Mouse (Mus musculus): Measurements from ENCODE around the gene Anxa8.

Anxa8 gene

GRCm38 (mm10) chr14:34085731-34086130, at the start of gene Anxa8:
TSS of gene Anxa8 (plus strand) at chr14:34085981.
- no peak for DNase-seq

GRCm38 (mm10) chr14:34041241-34041640, 44.5 kb upstream of the Anxa8 start:
- no peak for DNase-seq

DNA sequence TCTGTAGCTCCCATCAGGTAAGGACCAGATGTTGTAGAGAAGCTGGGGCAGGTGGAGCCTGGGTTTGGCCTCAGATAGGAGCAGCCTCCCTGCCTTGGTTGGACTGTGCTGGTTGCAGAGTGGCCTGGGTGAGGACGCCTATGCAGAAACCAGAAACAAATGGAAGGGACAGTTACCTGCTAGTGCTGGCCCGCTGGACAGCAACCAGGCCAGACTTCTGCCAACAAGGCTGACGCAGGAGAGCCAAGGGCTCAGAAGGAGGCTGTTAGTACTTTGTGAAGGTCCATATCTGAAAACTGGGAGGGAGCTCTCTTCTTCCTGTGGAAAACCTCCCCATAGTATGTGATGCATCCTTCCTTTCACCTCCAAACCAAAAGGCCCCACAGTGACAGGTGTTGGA, 42.4 kb upstream of the Anxa8 start:
- no peak for DNase-seq

DNA sequence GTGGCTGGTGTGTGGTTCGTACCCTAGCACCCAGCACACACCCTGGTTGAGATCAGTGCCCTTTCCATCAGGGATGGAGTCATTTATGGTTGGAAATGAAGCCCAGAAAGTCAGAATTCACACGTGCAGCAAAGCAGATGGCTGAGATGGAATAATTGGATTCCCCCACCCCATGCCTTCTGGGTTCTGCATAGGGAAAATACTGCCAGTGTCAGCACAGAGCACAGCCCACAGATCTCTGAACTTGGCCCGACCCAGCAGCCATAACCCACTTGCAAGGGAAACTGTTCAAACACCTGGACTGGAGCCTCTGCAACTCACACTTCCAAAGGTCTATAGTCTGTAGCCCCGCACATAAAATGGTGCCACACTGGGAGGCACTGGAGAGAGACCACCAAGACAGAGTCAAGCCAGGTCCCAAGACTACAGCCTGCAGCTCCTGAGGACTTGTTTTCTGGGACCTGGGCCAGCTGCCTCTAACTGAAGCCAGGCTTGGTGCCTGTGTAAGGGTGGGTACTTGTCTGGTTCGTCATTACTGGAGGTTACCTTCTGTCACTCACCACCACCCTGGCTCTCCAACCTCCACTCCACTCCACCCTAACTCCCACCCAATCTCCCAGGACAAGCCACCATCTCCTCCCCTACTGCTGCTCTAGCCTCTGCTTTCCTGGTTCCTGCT, 35.5 kb upstream of the Anxa8 start:
- no peak for DNase-seq

DNA sequence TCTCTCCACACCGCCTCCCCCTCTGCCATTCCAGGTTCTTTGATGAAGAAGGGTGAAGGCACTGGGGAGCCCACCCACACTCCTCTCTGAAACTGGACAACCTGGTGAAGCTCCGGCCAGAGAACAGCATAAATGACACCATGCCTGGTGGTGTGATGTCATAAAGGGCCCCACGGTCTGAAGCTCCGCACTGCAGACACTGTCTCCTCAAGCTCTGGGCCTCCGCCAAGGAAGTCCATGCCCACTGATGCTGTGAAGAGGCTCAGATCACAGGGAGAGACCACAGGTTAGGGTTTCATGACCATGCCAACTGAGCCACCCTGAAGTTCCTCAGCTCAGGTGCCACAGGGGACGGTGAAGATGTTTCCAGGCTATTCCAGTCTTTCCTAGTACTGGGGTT, 33.3 kb upstream of the Anxa8 start, which contains the start of gene Antxrl:
Antxrl (plus strand) TSS at position 192 of the 400 bp plus-strand sequence.
- no peak for DNase-seq

DNA sequence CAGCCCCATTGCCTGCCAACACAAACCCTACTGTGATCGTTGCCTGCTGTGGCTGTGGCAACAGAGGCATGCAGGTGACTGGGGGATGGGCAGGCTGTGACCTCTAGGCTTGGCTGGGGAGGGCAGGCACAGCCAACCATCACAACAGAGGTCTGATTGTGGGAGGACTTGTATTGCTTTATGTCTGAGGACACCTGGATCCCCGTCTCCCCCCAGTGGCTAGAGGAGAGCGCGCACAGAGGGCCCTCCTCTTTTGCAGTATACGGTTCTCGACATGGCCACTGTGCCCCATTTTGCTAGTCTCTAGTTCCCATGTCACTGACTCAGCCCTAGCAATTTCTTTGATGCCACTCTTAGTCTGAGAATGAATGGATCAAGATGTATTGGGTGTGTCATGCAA, 14.1 kb upstream of the Anxa8 start:
- no peak for DNase-seq

- no peak for DNase-seq
These were observed 10.4 kb upstream of the Anxa8 start for GRCm38 (mm10) chr14:34075346-34075745.

- no peak for DNase-seq
These were observed 8.6 kb upstream of the Anxa8 start for GRCm38 (mm10) chr14:34077222-34077621.

- no peak for DNase-seq
These were observed 7.5 kb upstream of the Anxa8 start for GRCm38 (mm10) chr14:34078293-34078692.

DNA sequence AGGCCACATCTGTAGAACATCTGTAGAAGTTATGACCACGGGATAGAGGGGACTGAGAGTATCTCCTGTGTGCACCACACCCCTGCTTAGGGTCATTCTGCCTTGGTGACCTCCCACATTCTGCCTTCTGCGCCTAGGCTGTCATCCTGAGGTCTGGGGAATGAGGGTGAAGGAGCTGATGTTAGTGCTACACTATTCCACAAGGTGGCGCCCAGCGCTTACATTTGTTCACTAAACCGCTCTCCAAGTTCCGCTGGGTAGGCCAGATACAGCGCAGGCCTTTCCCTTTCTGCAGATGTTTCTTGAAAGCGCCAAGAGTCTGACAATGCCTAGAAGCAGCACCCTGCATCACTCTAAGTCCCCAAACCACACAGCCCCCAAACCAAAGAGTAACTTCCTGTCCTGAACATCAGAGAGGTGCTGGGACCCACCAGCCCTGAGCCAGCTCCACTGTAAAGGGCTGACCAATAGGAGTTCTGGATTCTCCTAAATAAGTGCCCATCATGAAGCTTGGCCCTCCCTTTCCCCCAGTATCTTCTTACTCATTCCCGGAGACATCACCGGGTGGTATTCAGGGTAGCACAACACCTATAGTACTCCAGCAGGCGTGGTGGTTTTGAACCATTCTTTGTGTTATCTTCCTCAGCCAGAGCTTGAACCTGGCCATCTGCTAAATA, 5.3 kb upstream of the Anxa8 start:
- DNase-seq = peak; percentile 39

DNA sequence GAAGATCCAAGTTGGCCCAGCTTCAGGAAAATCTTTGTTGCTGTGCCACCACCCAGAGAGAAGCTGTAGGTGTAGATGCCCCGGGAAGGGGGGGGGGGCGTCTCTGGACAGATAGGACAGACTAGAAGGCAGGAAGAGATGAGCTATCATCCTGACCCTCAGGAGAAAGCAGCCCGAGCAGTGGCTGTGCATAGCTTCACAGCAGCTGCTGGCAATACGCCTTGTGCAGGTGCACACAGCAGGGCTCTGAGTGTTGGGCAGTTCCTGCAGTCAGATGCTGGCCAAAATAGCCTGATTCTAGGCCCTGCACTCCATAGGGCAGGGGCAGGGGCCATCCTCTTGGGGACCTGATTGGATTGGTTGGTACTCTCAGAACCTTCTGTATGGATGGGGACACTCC, 1.0 kb downstream of the Anxa8 start:
- DNase-seq = no peak

GRCm38 (mm10) chr14:34087856-34088398, 2.1 kb downstream of the Anxa8 start:
- no peak for DNase-seq

DNA sequence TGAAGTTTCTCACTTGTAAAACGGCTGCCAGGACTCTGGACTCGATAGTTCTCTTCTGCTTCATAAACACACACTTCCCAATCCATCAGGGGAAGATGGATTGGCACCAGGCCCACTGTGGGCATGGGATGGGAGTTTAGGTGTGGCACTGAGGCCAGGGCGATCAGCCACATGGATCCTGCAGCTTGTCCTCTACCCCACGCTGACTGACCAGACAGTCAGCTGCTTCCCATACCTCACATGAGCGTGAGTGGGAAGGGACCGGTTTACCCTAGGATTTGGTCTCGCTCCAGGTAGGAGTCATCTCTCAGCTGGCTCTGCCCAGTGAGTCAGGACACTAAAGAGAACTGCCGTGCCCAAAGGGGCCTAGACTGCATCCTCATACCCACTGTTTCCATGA, 4.0 kb downstream of the Anxa8 start:
- no peak for DNase-seq

DNA sequence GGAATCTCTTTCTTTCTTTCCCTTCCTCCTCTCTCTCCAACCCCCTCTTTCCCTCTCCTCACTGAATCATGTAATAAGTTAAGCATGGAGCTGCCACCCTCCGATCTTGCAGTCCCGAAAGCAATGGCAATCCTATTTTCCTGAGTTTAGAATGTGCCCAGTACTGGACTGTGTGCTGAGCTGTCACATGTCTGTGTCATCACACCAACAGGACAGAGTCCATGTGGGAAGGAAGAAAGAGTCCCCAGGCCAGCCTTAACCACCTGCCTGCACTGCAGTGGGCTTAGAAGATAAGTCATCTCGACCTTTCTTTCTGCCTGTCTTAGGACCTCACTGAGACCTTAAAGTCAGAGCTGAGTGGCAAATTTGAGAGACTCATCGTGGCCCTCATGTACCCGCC, 5.7 kb downstream of the Anxa8 start:
- no peak for DNase-seq

DNA sequence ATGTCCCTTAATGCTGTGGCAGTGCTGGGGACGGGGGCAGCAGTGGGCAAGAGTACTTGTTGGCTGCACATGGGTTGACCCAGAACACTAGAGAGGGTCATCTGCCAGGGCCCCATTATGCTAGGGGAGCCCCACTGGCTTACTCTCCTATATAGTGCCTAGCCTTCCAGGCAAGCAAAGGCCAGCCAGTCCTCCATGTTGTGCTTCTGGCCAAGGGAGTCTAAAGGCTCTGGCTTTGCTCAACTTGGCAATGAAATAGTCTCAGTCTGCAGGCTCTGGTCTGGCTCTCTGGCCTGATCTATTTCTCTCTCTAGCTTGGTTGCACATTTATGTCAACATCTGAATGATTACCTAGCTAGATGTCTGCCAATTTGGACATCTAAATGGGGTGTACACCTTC, 7.1 kb downstream of the Anxa8 start:
- no peak for DNase-seq

GRCm38 (mm10) chr14:34096161-34096560, 10.4 kb downstream of the Anxa8 start:
- no peak for DNase-seq

DNA sequence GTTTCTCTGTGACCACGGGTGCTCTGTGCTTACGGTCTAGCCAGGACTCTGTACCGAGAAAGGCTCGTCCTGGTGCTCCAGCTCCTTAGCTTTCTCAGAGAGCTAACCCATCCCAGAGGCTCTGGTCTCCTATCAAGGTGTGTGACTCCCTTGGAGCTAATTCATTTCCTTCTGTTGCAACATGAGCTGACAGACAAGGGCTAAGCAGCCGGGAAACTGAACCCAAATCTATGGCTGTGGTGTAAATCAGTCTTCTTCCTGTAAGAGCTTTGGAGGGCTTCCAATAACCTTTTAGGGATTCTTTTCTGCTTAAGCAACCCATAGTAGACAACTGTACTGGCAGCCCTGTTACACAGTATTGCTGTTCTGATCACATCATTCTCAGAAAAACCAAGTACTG, 16.8 kb downstream of the Anxa8 start, which contains the start of gene A630023A22Rik:
A630023A22Rik (minus strand) TSS at position 154 of the 400 bp plus-strand sequence.
- DNase-seq = no peak

- DNase-seq = no peak
These were observed 18.1 kb downstream of the Anxa8 start for GRCm38 (mm10) chr14:34103855-34104254.

DNA sequence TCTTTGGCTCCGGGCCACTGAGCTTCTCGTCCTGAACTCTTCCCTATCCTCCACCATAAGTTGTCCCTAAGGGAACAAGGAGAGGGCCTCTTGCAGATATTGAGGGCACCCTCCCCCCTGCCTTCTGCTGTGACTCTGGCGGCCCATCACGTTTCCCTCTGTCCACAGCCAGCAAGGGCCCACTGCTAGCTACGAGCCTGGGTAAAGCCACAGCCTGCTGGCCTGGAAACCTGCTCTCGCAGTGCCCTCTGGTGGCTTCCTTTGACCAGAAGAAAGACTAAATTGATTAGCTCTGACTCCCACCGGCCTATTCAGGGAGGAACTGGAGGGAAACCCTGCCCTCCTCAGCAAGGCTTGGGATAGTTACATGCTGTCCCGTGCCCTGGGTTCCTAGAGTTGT, 19.1 kb downstream of the Anxa8 start:
- DNase-seq = peak; percentile 39

DNA sequence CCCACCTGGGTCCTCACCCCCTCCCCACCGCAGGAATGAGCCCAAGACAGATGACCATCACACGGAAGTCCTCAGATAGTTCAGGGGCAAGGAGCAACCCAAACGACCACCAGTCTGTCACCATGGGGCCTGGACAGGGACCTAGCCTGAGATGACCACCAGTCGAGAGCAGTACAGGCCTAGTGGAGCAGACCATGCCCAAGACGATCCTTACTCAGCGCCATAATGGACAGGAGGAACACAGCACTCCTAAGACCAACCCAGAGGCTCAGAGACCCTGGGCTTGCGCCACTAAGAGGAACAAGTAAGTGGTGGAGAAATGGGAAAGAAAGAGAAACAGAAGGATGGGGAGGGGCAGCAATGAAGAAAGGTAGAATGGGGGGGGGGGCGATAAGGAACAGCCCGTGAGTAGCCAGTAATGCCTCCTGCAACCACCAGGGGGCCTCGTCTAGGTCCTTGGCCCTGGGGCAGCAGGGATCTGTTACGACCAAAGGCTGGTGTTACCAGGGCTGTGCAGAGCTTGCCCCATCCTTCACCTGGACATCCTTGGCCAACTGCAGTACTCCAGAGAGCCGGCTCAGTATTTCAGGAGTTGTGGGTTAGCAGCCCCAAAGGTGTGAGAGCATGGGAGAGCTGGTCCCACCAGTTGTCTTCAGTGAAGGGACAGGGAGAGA, 20.7 kb downstream of the Anxa8 start:
- DNase-seq = no peak

- DNase-seq = no peak
These were observed 21.8 kb downstream of the Anxa8 start for GRCm38 (mm10) chr14:34107594-34107993.

DNA sequence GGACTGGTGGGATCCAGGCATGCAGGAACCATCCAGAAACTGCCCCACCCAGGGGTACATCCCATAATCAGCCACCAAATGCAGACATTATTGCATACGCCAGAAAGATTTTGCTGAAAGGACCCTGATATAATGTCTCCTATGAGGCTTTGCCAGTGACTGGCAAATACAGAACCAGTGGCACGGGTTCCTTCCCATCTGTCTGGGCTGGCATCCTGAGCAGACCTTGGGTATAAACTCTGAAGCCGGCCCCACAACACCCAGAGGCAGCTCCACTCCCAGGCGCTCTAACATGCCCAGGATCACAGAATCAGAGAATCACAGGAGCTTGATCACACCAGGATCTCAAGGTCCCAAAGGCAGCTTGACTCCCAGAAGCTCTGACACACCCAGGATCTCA, 28.5 kb downstream of the Anxa8 start:
- no peak for DNase-seq

DNA sequence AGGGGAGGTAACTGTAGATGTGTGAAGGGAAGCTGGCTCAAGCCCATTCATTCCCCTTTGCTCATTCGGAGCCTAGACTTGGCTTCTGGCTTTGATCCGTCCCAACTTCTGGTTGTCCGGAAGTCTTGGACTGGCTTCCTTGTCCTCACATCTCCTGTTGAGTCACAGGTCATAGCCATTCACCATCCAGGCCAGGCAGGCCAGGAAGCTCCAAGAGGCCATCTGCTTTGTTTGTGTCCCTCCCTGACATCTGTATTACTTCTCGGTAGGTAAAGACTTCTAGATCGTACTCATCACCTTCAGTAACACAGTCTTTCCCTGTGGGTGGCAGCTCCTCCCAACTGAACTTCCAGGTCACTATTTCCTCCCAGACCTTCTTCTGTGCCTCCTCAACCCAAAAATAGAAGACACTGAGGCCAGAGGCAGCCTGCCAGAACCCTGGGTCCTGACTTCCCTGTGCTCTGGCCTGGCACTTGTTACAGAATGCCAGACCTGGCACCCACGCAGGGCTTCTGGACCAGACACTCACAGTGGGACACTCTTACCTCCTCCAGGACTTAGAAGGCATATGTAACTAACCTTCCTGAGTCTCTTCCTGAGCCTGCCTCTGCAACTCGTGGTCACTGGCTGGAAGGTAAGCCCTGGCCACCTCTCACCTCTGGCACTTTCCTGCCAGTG, 33.4 kb downstream of the Anxa8 start:
- no peak for DNase-seq

Data from kidney, adult 11 months (tissue).